Mouse (Mus musculus): ENCODE data around the gene 9530053A07Rik.

Gene 9530053A07Rik

GRCm38 (mm10) chr7:28169489-28170422, 40.5 kb downstream of the 9530053A07Rik start, which contains the start of gene Fbl:
Gene Fbl, plus strand, starts transcription at chr7:28169710.
- intact Hi-C loops (cut with DNase I), result no loop called here

- intact Hi-C loops (cut with DNase I), result loop anchor here (5.0 kb wide), 1 partner anchor 792 kb away; no protein-coding TSS in a partner anchor
Observed at GRCm38 (mm10) chr7:28175358-28175757, 46.1 kb downstream of the 9530053A07Rik start.

DNA sequence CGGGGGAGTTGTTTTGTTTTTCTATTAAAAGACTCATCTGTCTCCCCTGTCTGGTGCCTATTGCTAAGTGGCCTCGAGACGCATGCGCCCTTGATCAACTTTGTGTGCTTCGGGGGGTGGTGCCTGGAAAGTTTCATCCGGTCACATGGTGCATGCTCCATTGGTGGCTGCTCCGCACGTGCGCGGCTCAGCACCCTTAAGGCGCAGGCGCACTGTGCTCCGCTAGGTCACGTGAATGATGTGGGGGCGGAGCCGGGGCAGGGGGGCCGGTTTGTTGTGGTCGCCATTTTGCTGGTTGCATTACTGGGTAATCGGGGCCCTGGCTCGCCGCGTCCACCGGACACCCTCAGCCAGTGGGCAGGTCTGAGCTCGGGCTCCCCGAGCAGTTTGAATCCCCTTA, 50.0 kb downstream of the 9530053A07Rik start, which contains the start of gene Dyrk1b:
Dyrk1b (plus strand) TSS at position 242 of the 400 bp plus-strand sequence.
- intact Hi-C loops (cut with DNase I), result loop anchor here (5.0 kb wide), 1 partner anchor 788 kb away; no protein-coding TSS in a partner anchor

- intact Hi-C loops (cut with DNase I), result loop anchor here (5.0 kb wide), 1 partner anchor 787 kb away; no protein-coding TSS in a partner anchor
Observed at GRCm38 (mm10) chr7:28179741-28180377, 50.6 kb downstream of the 9530053A07Rik start.

GRCm38 (mm10) chr7:28180890-28181289, 51.6 kb downstream of the 9530053A07Rik start:
- intact Hi-C loops (cut with DNase I), result no loop called here

- intact Hi-C loops (cut with DNase I), result no loop called here
Observed at GRCm38 (mm10) chr7:28181376-28181775, 52.1 kb downstream of the 9530053A07Rik start.

DNA sequence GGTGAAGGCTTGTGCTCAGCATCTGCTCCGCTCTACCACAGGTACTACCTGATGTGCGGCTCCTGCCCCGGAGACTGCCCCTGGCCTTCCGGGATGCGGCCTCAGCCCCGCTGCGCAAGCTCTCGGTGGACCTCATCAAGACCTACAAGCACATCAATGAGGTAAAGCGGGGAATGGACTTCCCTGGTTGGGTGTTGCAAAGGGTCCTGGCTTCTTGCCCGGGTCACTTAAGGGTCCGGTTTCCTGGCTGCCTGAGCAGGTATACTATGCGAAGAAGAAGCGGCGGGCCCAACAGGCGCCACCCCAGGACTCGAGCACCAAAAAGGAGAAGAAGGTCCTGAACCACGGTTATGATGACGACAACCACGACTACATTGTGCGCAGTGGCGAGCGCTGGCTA, 53.1 kb downstream of the 9530053A07Rik start:
- intact Hi-C loops (cut with DNase I), result no loop called here

DNA sequence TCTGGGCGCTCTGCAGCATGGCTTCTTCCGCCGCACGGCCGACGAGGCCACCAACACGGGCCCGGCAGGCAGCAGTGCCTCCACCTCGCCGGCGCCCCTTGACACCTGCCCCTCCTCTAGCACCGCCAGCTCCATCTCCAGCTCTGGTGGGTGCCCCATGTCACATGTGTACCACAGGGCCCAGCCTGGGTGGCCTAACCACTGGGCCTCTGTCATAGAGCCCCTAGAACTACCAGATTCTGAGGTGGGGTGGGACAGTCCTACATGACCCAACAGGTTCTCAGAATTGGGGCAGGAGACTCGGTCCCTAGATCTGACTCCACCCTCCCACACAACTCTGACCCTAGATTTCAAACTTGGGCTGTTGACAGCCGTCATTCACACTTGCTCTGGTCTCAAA, 56.6 kb downstream of the 9530053A07Rik start:
- intact Hi-C loops (cut with DNase I), result no loop called here

DNA sequence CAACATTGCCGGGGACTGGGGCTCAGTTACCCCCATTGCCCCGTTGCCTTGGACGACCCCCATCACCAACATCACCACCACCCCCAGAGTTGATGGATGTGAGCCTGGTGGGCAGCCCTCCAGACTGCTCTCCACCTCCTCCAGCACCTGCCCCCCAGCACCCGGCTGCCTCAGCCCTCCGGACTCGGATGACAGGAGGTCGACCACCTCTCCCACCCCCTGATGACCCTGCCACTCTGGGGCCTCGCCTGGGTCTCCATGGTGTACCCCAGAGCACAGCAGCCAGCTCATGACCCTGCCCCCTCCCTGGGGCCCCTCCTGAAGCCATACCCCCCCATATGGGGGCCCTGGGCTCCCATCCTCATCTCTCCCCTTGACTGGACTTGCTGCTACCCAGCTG, 57.4 kb downstream of the 9530053A07Rik start:
- intact Hi-C loops (cut with DNase I), result no loop called here

GRCm38 (mm10) chr7:28191489-28191888, 62.2 kb downstream of the 9530053A07Rik start:
- intact Hi-C loops (cut with DNase I), result no loop called here

DNA sequence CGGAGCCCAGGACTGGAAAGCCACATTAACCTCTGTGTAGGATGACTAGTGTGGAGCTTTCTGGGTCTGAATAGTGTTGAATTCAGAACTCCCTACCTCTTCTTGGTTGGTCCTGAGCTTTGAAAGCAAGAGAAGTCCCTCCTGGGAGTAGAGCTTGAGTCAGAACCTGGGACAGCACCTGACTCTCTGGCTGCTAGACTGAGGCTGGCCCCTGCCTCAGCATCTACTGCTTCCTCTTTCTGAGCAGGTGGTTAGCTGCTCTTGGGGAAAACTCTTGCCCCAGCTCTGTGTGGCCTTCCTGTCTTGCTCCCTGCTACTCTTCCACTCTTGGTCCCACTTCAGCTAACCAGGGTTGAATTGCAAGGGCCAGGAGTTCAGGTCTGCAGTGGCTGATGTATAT, 62.6 kb downstream of the 9530053A07Rik start:
- intact Hi-C loops (cut with DNase I), result no loop called here

- intact Hi-C loops (cut with DNase I), result no loop called here
Observed at GRCm38 (mm10) chr7:28195414-28196098, 66.3 kb downstream of the 9530053A07Rik start.

DNA sequence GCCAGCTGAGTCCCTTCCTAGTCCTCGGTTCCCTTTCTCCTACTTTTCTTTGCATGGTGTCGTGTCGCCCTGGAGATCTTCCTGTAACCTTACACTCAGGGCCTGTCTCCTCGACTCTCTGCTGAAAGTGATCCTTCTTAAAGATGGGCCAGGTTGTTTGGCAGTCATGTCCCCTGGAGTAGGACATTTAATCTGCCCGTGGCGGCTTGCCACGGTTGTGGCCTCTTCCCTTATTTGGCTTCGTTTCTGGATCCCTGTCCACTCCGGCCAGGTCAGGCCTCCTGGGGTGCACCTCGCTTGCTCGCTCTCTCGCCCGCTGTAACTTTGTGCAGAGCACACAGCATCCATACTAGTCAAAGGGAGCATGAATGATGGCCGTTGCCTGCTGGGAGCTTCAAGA, 67.3 kb downstream of the 9530053A07Rik start:
- intact Hi-C loops (cut with DNase I), result no loop called here

GRCm38 (mm10) chr7:28199054-28199453, 69.8 kb downstream of the 9530053A07Rik start:
- intact Hi-C loops (cut with DNase I), result no loop called here

GRCm38 (mm10) chr7:28203207-28204108, 74.2 kb downstream of the 9530053A07Rik start:
- intact Hi-C loops (cut with DNase I), result no loop called here

- intact Hi-C loops (cut with DNase I), result loop anchor here (5.0 kb wide), 1 partner anchor 154 kb away; the partner anchor contains the start of gene Psmc4
Observed at GRCm38 (mm10) chr7:28206044-28206600, 76.9 kb downstream of the 9530053A07Rik start.

DNA sequence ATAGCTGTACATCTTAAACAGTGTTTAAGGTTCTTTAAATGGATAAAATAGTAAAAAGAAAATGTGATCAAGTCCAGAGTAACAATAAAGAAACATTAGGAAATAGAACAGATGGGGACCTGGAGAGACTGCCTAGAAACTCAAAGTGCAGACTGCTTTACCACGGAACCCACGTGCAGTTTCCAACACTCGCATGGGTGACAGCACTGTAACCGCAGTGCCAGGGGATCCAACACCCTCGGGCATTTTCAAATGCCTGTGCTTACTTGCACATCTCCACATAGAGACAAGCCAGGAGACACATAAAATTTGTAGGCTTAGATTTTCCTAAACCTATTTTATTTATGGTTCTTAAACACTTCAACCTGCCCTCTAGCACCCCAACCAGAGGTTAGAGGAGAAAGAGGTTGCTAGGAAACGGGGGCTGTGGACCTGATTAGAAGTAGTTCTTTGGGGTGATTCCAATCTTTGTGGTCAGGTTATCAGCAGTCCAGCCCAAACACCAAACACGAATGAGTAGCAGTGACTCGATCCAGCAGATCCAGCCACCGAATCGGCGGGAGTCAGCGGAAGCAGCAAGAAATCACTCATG, 79.2 kb downstream of the 9530053A07Rik start:
- intact Hi-C loops (cut with DNase I), result loop anchor here (5.0 kb wide), 1 partner anchor 156 kb away; the partner anchor contains the start of gene Psmc4

GRCm38 (mm10) chr7:28208988-28209508, 79.8 kb downstream of the 9530053A07Rik start:
- intact Hi-C loops (cut with DNase I), result loop anchor here (5.0 kb wide), 1 partner anchor 157 kb away; the partner anchor contains the start of gene Psmc4

DNA sequence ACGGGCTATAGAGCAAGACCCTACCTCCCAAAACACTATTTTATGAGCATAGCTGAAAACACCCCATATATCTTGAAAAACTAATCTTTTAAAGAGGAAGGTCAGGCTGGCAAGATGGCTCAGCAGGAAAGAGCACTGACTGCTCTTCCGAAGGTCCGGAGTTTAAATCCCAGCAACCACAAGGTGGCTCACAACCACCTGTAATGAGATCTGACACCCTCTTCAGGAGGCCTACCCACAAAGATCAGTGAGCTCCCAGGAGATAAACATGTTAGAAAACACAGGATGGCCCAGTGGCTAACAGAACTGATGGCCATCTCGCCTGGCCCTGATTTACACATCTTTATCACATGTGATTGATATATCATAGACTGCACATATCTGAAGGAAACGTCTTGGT, 81.5 kb downstream of the 9530053A07Rik start:
- intact Hi-C loops (cut with DNase I), result loop anchor here (5.0 kb wide), 2 partner anchors 63 to 92 kb away; partner anchors contain the start of gene Dll3
